Mouse (Mus musculus): ENCODE measurements around the gene Smpd1. TPM values are rescaled to one million over a fixed set of nuclear protein-coding genes. Genes with fewer than 3 reads are reported as not detected.
A peak's percentile ranks its signal among the peaks of the same experiment; 100 is the strongest.

Gene Smpd1
- polyA plus RNA-seq, 1 experiment from 2014 or later, result 31.8 TPM

- no peak for ATAC-seq (ENCODE audit: insufficient read depth, low FRiP score, low read depth)
- Histone ChIP-seq H3K9me3 (no peaks in the 10 kb centered on the region), H3K9ac (no peak overlapping the region), H3K4me2 (no peak overlapping the region), H3K4me1 (peaks cover 11% of the 10 kb centered on the region; the same call in 1 of the 2 replicates), H3K4me3 (replicated peaks) (no peak overlapping the region), H3K27ac (no peak overlapping the region), H3K27me3 (replicated peaks) (no peaks in the 10 kb centered on the region), H3K36me3 (0 out of 2 replicates have a peak, but pooled peaks cover 5% of the 10 kb centered on the region)
- 82% methylated on average over 17 of the region's 17 CpGs for WGBS
These were observed 11.1 kb downstream of the Smpd1 start for GRCm38 (mm10) chr7:105565071-105565836.

GRCm38 (mm10) chr7:105568583-105568982, 14.4 kb downstream of the Smpd1 start:
- H3K9ac ChIP-seq, result no peak overlapping the region
- no peak overlapping the region for H3K4me3 ChIP-seq (replicated peaks)
- no peak overlapping the region for H3K4me2 ChIP-seq
- H3K27ac ChIP-seq, result no peak overlapping the region
- ATAC-seq (ENCODE audit: insufficient read depth, low FRiP score, low read depth), result peak; percentile 53; the same call in 1 of the 2 replicates
- H3K4me1 ChIP-seq, result peaks cover 11% of the 10 kb centered on the region; the same call in 1 of the 2 replicates
- 26% methylated on average over 7 of the region's 7 CpGs for WGBS
- 0 out of 2 replicates have a peak, but pooled peaks cover 5% of the 10 kb centered on the region for H3K36me3 ChIP-seq
- no peaks in the 10 kb centered on the region for H3K9me3 ChIP-seq
- H3K27me3 ChIP-seq (replicated peaks), result no peaks in the 10 kb centered on the region

- Histone ChIP-seq H3K4me1 (peaks cover 11% of the 10 kb centered on the region; the same call in 1 of the 2 replicates), H3K36me3 (0 out of 2 replicates have a peak, but pooled peaks cover 5% of the 10 kb centered on the region), H3K9ac (no peak overlapping the region), H3K27ac (no peak overlapping the region), H3K4me2 (no peak overlapping the region), H3K9me3 (no peaks in the 10 kb centered on the region), H3K27me3 (replicated peaks) (no peaks in the 10 kb centered on the region), H3K4me3 (replicated peaks) (no peak overlapping the region)
- peak; percentile 57; the same call in 1 of the 2 replicates for ATAC-seq (ENCODE audit: insufficient read depth, low FRiP score, low read depth)
- WGBS, result 8% methylated on average over 6 of the region's 6 CpGs
These were observed 14.9 kb downstream of the Smpd1 start for GRCm38 (mm10) chr7:105568988-105569471.

- Histone ChIP-seq H3K9ac (no peak overlapping the region), H3K4me1 (peaks cover 11% of the 10 kb centered on the region; the same call in 1 of the 2 replicates), H3K27me3 (replicated peaks) (no peaks in the 10 kb centered on the region), H3K9me3 (no peaks in the 10 kb centered on the region), H3K36me3 (no peaks in the 10 kb centered on the region), H3K4me2 (no peak overlapping the region), H3K4me3 (replicated peaks) (no peak overlapping the region), H3K27ac (no peak overlapping the region)
- ATAC-seq (ENCODE audit: insufficient read depth, low FRiP score, low read depth), result no peak
- 38% methylated on average over 12 of the region's 12 CpGs for WGBS
These were observed 15.6 kb downstream of the Smpd1 start for GRCm38 (mm10) chr7:105569512-105570496.

- Histone ChIP-seq H3K4me1 (peaks cover 11% of the 10 kb centered on the region; the same call in 1 of the 2 replicates), H3K27me3 (replicated peaks) (no peaks in the 10 kb centered on the region), H3K36me3 (no peaks in the 10 kb centered on the region), H3K9me3 (no peaks in the 10 kb centered on the region), H3K4me3 (replicated peaks) (no peak overlapping the region), H3K9ac (no peak overlapping the region), H3K4me2 (no peak overlapping the region), H3K27ac (no peak overlapping the region)
- ATAC-seq (ENCODE audit: insufficient read depth, low FRiP score, low read depth), result no peak
- 81% methylated on average over 4 of the region's 4 CpGs for WGBS
These were observed 16.6 kb downstream of the Smpd1 start for GRCm38 (mm10) chr7:105570756-105571155.

- no peak overlapping the region for H3K9ac ChIP-seq
- no peak overlapping the region for H3K27ac ChIP-seq
- no peaks in the 10 kb centered on the region for H3K27me3 ChIP-seq (replicated peaks)
- WGBS, result 94% methylated on average over 8 of the region's 8 CpGs
- peaks cover 11% of the 10 kb centered on the region; the same call in 1 of the 2 replicates for H3K4me1 ChIP-seq
- H3K36me3 ChIP-seq, result no peaks in the 10 kb centered on the region
- H3K4me2 ChIP-seq, result no peak overlapping the region
- H3K9me3 ChIP-seq, result no peaks in the 10 kb centered on the region
- no peak overlapping the region for H3K4me3 ChIP-seq (replicated peaks)
- ATAC-seq (ENCODE audit: insufficient read depth, low FRiP score, low read depth), result no peak
These were observed 18.8 kb downstream of the Smpd1 start for GRCm38 (mm10) chr7:105572949-105573348.

GRCm38 (mm10) chr7:105574537-105574936, 20.4 kb downstream of the Smpd1 start:
- Histone ChIP-seq H3K36me3 (no peaks in the 10 kb centered on the region), H3K27ac (no peak overlapping the region), H3K4me1 (0 out of 2 replicates have a peak, but pooled peaks cover 3% of the 10 kb centered on the region), H3K4me2 (no peak overlapping the region), H3K4me3 (replicated peaks) (no peak overlapping the region), H3K9ac (no peak overlapping the region), H3K27me3 (replicated peaks) (no peaks in the 10 kb centered on the region), H3K9me3 (no peaks in the 10 kb centered on the region)
- WGBS, result 84% methylated on average over 4 of the region's 4 CpGs
- ATAC-seq (ENCODE audit: insufficient read depth, low FRiP score, low read depth), result no peak

GRCm38 (mm10) chr7:105576166-105576748, 22.1 kb downstream of the Smpd1 start:
- Histone ChIP-seq H3K4me1 (0 out of 2 replicates have a peak, but pooled peaks cover 3% of the 10 kb centered on the region), H3K9me3 (no peaks in the 10 kb centered on the region), H3K27ac (no peak overlapping the region), H3K4me2 (no peak overlapping the region), H3K9ac (no peak overlapping the region), H3K36me3 (no peaks in the 10 kb centered on the region), H3K27me3 (replicated peaks) (no peaks in the 10 kb centered on the region), H3K4me3 (replicated peaks) (no peak overlapping the region)
- WGBS, result 54% methylated on average over 3 of the region's 3 CpGs
- ATAC-seq (ENCODE audit: insufficient read depth, low FRiP score, low read depth), result no peak

GRCm38 (mm10) chr7:105577377-105577871, 23.3 kb downstream of the Smpd1 start:
- 86% methylated on average over 6 of the region's 6 CpGs for WGBS
- no peak overlapping the region for H3K9ac ChIP-seq
- ATAC-seq (ENCODE audit: insufficient read depth, low FRiP score, low read depth), result no peak
- H3K4me2 ChIP-seq, result no peak overlapping the region
- no peak overlapping the region for H3K4me3 ChIP-seq (replicated peaks)
- H3K27ac ChIP-seq, result no peak overlapping the region
- no peaks in the 10 kb centered on the region for H3K27me3 ChIP-seq (replicated peaks)
- H3K9me3 ChIP-seq, result no peaks in the 10 kb centered on the region
- peaks cover 7% of the 10 kb centered on the region; the same call in 1 of the 2 replicates for H3K4me1 ChIP-seq
- H3K36me3 ChIP-seq, result no peaks in the 10 kb centered on the region

GRCm38 (mm10) chr7:105578481-105578880, 24.3 kb downstream of the Smpd1 start:
- Histone ChIP-seq H3K27ac (no peak overlapping the region), H3K4me3 (replicated peaks) (no peak overlapping the region), H3K4me2 (no peak overlapping the region), H3K9ac (no peak overlapping the region), H3K36me3 (no peaks in the 10 kb centered on the region), H3K27me3 (replicated peaks) (no peaks in the 10 kb centered on the region), H3K9me3 (no peaks in the 10 kb centered on the region), H3K4me1 (peaks cover 7% of the 10 kb centered on the region; the same call in 1 of the 2 replicates)
- WGBS, result 80% methylated on average over 2 of the region's 2 CpGs
- ATAC-seq (ENCODE audit: insufficient read depth, low FRiP score, low read depth), result no peak

- peak overlapping the region; percentile 70 for H3K4me3 ChIP-seq (replicated peaks)
- WGBS, result 1% methylated on average over 18 of the region's 22 CpGs
These were observed 26.5 kb downstream of the Smpd1 start for GRCm38 (mm10) chr7:105580627-105581089.

More at GRCm38 (mm10) chr7:105580627-105581089, 26.5 kb downstream of the Smpd1 start:
- peak; percentile 45 for ATAC-seq (ENCODE audit: insufficient read depth, low FRiP score, low read depth)
- peaks cover 7% of the 10 kb centered on the region; the same call in 1 of the 2 replicates for H3K4me1 ChIP-seq
- peak overlapping the region; percentile 32; the same call in 1 of the 2 replicates for H3K9ac ChIP-seq
- 0 out of 2 replicates have a peak overlapping the region, but pooled peaks have one; percentile 54 for H3K27ac ChIP-seq
- H3K4me2 ChIP-seq, result peak overlapping the region; percentile 88
- no peaks in the 10 kb centered on the region for H3K36me3 ChIP-seq
- H3K27me3 ChIP-seq (replicated peaks), result no peaks in the 10 kb centered on the region
- no peaks in the 10 kb centered on the region for H3K9me3 ChIP-seq

Measured in stomach, embryonic 15.5 days (tissue).